ENCODE assay signal across 8 mouse cellular contexts in the genomic region with DNA sequence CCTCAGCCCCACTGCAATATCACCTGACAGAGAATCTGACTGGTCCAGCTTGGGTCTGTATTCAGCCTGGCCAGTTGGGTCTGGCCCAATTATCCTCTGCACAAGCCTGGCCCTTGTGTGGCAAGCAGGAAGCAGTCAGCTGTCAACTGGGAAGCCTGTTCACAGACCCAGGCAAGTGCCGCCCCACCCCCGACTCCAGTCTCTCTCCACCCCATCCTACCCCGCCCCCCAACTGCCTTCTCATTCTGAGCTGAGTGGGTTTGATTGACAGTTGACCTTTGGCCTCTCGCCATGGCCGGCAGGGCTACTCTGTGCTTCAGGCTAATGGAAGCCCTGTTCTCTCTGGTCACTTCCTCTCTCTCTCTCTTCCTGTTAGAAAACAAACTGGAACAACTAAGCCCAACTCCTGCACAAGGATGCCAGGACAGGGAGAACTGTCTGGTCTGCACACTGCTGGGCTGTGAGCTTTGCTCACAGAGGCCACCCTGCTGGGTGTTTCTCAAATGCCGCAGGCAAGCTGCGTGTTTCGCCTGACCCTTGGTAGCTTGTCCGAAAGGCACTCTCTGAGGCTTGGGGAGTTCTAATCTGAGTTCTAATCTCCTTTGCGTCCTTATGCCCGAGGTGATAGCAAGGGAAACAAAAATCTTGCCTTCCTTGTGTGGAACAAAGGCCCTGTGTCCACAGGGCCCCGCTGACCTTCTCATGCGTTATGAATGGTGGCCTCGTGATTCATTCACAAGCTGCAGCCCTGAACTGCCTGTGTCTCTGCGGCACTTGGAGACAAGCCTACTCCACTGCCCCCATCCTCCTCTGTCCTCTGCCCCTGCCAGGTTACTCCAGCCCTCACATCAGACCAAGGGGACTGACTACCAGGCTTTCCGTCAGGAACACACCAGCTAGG. TPM values are rescaled to one million over a fixed set of nuclear protein-coding genes. Genes with fewer than 3 reads are reported as not detected.
DNase-seq lines count a peak whose midpoint lies in the region; ATAC-seq lines count a peak whose summit lies in the region.

No protein-coding gene starts in this region.

- H3K4me3 ChIP-seq in heart, embryonic 15.5 days = no peak overlapping the region

- 43% methylated on average over 16 of the region's 16 CpGs for WGBS in heart, embryonic 15.5 days

- 0 out of 2 replicates have a peak, but pooled peaks have one; percentile 41 for ATAC-seq in heart, embryonic 15.5 days (replicated peaks; ENCODE audit: insufficient number of reproducible peaks, insufficient read depth, low FRiP score, low read depth)
- ATAC-seq in megakaryocyte progenitor cell, adult 5-6 weeks (replicated peaks; ENCODE audit: poor library complexity) = peak; percentile 17

- H3K4me1 ChIP-seq in heart, embryonic 15.5 days (replicated peaks) = peaks cover 8% of the 10 kb centered on the region

- H3K27me3 ChIP-seq in heart, embryonic 15.5 days = no peaks in the 10 kb centered on the region

- DNase-seq in cerebellum, adult 11-12 months = peak; percentile 23
- no peak for DNase-seq in cerebellum, adult 9-11 months
- DNase-seq in adrenal gland, adult 8-10 months = peak; percentile 79
- DNase-seq in kidney, postnatal 10 days = peak; percentile 76
- peak; percentile 72 for DNase-seq in testis, postnatal 10 days (ENCODE audit: low spot score)
- DNase-seq in spleen, postnatal 4 days (ENCODE audit: low spot score in 2 of 2) = no peak

- no peak overlapping the region for H3K9ac ChIP-seq in heart, embryonic 15.5 days

- no peaks in the 10 kb centered on the region for H3K36me3 ChIP-seq in heart, embryonic 15.5 days

- H3K9me3 ChIP-seq in heart, embryonic 15.5 days (replicated peaks) = no peaks in the 10 kb centered on the region

- H3K27ac ChIP-seq in heart, embryonic 15.5 days = no peak overlapping the region

- no peak overlapping the region for H3K4me2 ChIP-seq in heart, embryonic 15.5 days

RNA-seq across cellular contexts. Expression of gene Tldc1, which starts 13.8 kb away (rescaled TPM):
- total RNA-seq in adrenal gland, adult 8-10 months (2022) = 10 to 100 TPM; 16.1 to 18.1 (median 17.1) TPM
- 10.9 and 12.8 TPM in 2 replicates for polyA plus RNA-seq in heart, embryonic 15.5 days (2015; fragmentation: Nextera tagmentation; extraction: Ambion mirVana)
- total RNA-seq in megakaryocyte progenitor cell, adult 5-6 weeks (2015) = 2.6 TPM in 2 replicates
- total RNA-seq in megakaryocyte progenitor cell, adult 5-6 weeks (2017) = 3.8 and 4.2 TPM in 2 replicates

RNA-seq across cellular contexts. Expression of gene Cotl1, which starts 48.3 kb away (rescaled TPM):
- 10 to 100 TPM; 38.1 to 64.0 (median 54.4) TPM for total RNA-seq in adrenal gland, adult 8-10 months (2022)
- 28.7 and 52.8 TPM in 2 replicates for polyA plus RNA-seq in heart, embryonic 15.5 days (2015; fragmentation: Nextera tagmentation; extraction: Ambion mirVana)
- 88.7 and 123 TPM in 2 replicates for total RNA-seq in megakaryocyte progenitor cell, adult 5-6 weeks (2015)
- 101 and 127 TPM in 2 replicates for total RNA-seq in megakaryocyte progenitor cell, adult 5-6 weeks (2017)

Comparison
In these comparisons a context has a peak if more than half of its experiments do, and no peak if none do; other contexts are left out.
1. DNase-seq: peak in cerebellum, adult 11-12 months (single experiment), adrenal gland, adult 8-10 months (single experiment), kidney, postnatal 10 days (single experiment) and testis, postnatal 10 days (single experiment); none in cerebellum, adult 9-11 months (single experiment) and spleen, postnatal 4 days (0 of 2).